Mouse (Mus musculus): Measurements from ENCODE around the gene Lonrf2. TPM values are rescaled to one million over a fixed set of nuclear protein-coding genes. Genes with fewer than 3 reads are reported as not detected.

Lonrf2 gene
- total and polyA plus RNA-seq, 2 experiments: not detected

- WGBS: 51% methylated on average over 18 of the region's 18 CpGs
- H3K27me3 ChIP-seq (ENCODE audit: control insufficient read depth, insufficient read depth, low read length): no peaks in the 10 kb centered on the region
- H3K4me3 ChIP-seq (ENCODE audit: insufficient read depth, low read depth, low read length): no peak overlapping the region
- H3K36me3 ChIP-seq (ENCODE audit: control insufficient read depth, insufficient read depth, low read length): no peaks in the 10 kb centered on the region
- no peak overlapping the region for H3K9ac ChIP-seq (ENCODE audit: low read depth, low read length)
- H3K27ac ChIP-seq (replicated peaks; ENCODE audit: insufficient read depth, low read depth, low read length): no peak overlapping the region
- DNase-seq (ENCODE audit: extremely low read depth, low read depth, low spot score): no peak
- H3K79me2 ChIP-seq (ENCODE audit: control insufficient read depth, insufficient read depth, low read length): no peaks in the 10 kb centered on the region
- H3K4me1 ChIP-seq (ENCODE audit: control insufficient read depth, insufficient read depth, low read length): no peaks in the 10 kb centered on the region
- no peak for TF ChIP-seq CTCF (IDR thresholded peaks at IDR 0.05; ENCODE audit: low read depth, low read length)
- no peak for TF ChIP-seq POLR2A (IDR thresholded peaks at IDR 0.05; ENCODE audit: extremely low read depth, insufficient read depth, low read length)
Measured at GRCm38 (mm10) chr1:38766661-38767572, 69.6 kb downstream of the Lonrf2 start.

- WGBS: 76% methylated on average over 4 of the region's 4 CpGs
Measured at GRCm38 (mm10) chr1:38766254-38766653, 70.3 kb downstream of the Lonrf2 start.

GRCm38 (mm10) chr1:38763960-38764613 is 72.4 kb downstream of the Lonrf2 start:
- Histone ChIP-seq H3K9ac (ENCODE audit: low read depth, low read length) (no peak overlapping the region), H3K4me3 (ENCODE audit: insufficient read depth, low read depth, low read length) (no peak overlapping the region), H3K4me1 (ENCODE audit: control insufficient read depth, insufficient read depth, low read length) (no peaks in the 10 kb centered on the region), H3K36me3 (ENCODE audit: control insufficient read depth, insufficient read depth, low read length) (no peaks in the 10 kb centered on the region), H3K79me2 (ENCODE audit: control insufficient read depth, insufficient read depth, low read length) (no peaks in the 10 kb centered on the region), H3K27ac (replicated peaks; ENCODE audit: insufficient read depth, low read depth, low read length) (no peak overlapping the region), H3K27me3 (ENCODE audit: control insufficient read depth, insufficient read depth, low read length) (no peaks in the 10 kb centered on the region)
- no peak for DNase-seq (ENCODE audit: extremely low read depth, low read depth, low spot score)
- WGBS: 84% methylated on average over 10 of the region's 10 CpGs
- no peak for TF ChIP-seq POLR2A (IDR thresholded peaks at IDR 0.05; ENCODE audit: extremely low read depth, insufficient read depth, low read length)
- TF ChIP-seq CTCF (IDR thresholded peaks at IDR 0.05; ENCODE audit: low read depth, low read length): no peak

More at GRCm38 (mm10) chr1:38766254-38766653, 70.3 kb downstream of the Lonrf2 start:
- H3K9ac ChIP-seq (ENCODE audit: low read depth, low read length): no peak overlapping the region
- no peaks in the 10 kb centered on the region for H3K27me3 ChIP-seq (ENCODE audit: control insufficient read depth, insufficient read depth, low read length)
- H3K79me2 ChIP-seq (ENCODE audit: control insufficient read depth, insufficient read depth, low read length): no peaks in the 10 kb centered on the region
- DNase-seq (ENCODE audit: extremely low read depth, low read depth, low spot score): no peak
- H3K27ac ChIP-seq (replicated peaks; ENCODE audit: insufficient read depth, low read depth, low read length): no peak overlapping the region
- H3K36me3 ChIP-seq (ENCODE audit: control insufficient read depth, insufficient read depth, low read length): no peaks in the 10 kb centered on the region
- no peak overlapping the region for H3K4me3 ChIP-seq (ENCODE audit: insufficient read depth, low read depth, low read length)
- TF ChIP-seq POLR2A (IDR thresholded peaks at IDR 0.05; ENCODE audit: extremely low read depth, insufficient read depth, low read length): no peak
- no peak for TF ChIP-seq CTCF (IDR thresholded peaks at IDR 0.05; ENCODE audit: low read depth, low read length)
- H3K4me1 ChIP-seq (ENCODE audit: control insufficient read depth, insufficient read depth, low read length): no peaks in the 10 kb centered on the region

- DNase-seq (ENCODE audit: extremely low read depth, low read depth, low spot score): no peak
- no peaks in the 10 kb centered on the region for H3K36me3 ChIP-seq (ENCODE audit: control insufficient read depth, insufficient read depth, low read length)
- no peaks in the 10 kb centered on the region for H3K4me1 ChIP-seq (ENCODE audit: control insufficient read depth, insufficient read depth, low read length)
- no peak overlapping the region for H3K9ac ChIP-seq (ENCODE audit: low read depth, low read length)
- WGBS: 62% methylated on average over 9 of the region's 9 CpGs
- no peaks in the 10 kb centered on the region for H3K79me2 ChIP-seq (ENCODE audit: control insufficient read depth, insufficient read depth, low read length)
- TF ChIP-seq CTCF (IDR thresholded peaks at IDR 0.05; ENCODE audit: low read depth, low read length): no peak
- no peak for TF ChIP-seq POLR2A (IDR thresholded peaks at IDR 0.05; ENCODE audit: extremely low read depth, insufficient read depth, low read length)
- H3K27me3 ChIP-seq (ENCODE audit: control insufficient read depth, insufficient read depth, low read length): no peaks in the 10 kb centered on the region
- no peak overlapping the region for H3K27ac ChIP-seq (replicated peaks; ENCODE audit: insufficient read depth, low read depth, low read length)
- H3K4me3 ChIP-seq (ENCODE audit: insufficient read depth, low read depth, low read length): no peak overlapping the region
Measured at GRCm38 (mm10) chr1:38760424-38760823, 76.1 kb downstream of the Lonrf2 start.

- Histone ChIP-seq H3K4me1 (ENCODE audit: control insufficient read depth, insufficient read depth, low read length) (no peaks in the 10 kb centered on the region), H3K79me2 (ENCODE audit: control insufficient read depth, insufficient read depth, low read length) (no peaks in the 10 kb centered on the region), H3K4me3 (ENCODE audit: insufficient read depth, low read depth, low read length) (no peak overlapping the region), H3K27me3 (ENCODE audit: control insufficient read depth, insufficient read depth, low read length) (no peaks in the 10 kb centered on the region), H3K36me3 (ENCODE audit: control insufficient read depth, insufficient read depth, low read length) (no peaks in the 10 kb centered on the region), H3K9ac (ENCODE audit: low read depth, low read length) (no peak overlapping the region), H3K27ac (replicated peaks; ENCODE audit: insufficient read depth, low read depth, low read length) (no peak overlapping the region)
- TF ChIP-seq CTCF (IDR thresholded peaks at IDR 0.05; ENCODE audit: low read depth, low read length) (no peak), POLR2A (IDR thresholded peaks at IDR 0.05; ENCODE audit: extremely low read depth, insufficient read depth, low read length) (no peak)
- DNase-seq (ENCODE audit: extremely low read depth, low read depth, low spot score): no peak
- 83% methylated on average over 5 of the region's 5 CpGs for WGBS
Measured at GRCm38 (mm10) chr1:38757791-38758403, 78.6 kb downstream of the Lonrf2 start.
